Mouse (Mus musculus): ENCODE data around the gene Barhl2. TPM values are rescaled to one million over a fixed set of nuclear protein-coding genes. Genes with fewer than 3 reads are reported as not detected.

Barhl2 gene
- polyA plus RNA-seq, 1 experiment, result not detected

DNA sequence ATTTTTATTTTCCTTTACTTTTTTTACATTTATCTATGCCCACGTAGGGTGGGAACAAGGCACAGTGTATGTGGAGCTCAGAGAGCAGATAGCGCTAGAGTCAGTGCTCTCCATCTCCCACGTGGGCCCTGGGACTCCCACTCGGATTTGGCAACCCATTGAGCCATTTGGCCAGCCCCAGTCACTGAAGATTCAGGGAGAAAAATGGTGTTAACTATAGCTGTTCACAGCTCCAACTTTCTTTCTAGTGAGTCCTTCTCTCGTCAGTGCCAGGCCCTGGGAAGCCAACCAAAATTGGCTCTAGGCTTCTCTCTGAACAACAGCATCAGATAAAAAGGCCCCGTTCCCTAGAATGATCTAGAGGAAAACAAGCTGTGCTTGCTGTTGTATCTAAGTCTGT is 42.2 kb downstream of the Barhl2 start:
- TF ChIP-seq POLR2A (IDR thresholded peaks at IDR 0.05; ENCODE audit: low read depth, low read length) (no peak), CTCF (conservative IDR thresholded peaks at IDR 0.05; ENCODE audit: insufficient read depth, insufficient read length, low read depth, low read length) (no peak)
- no peak for DNase-seq
- no peaks in the 10 kb centered on the region for H3K36me3 ChIP-seq (ENCODE audit: control insufficient read depth, insufficient read depth, low read length)
- 80% methylated on average over 6 of the region's 6 CpGs for WGBS
- H3K27ac ChIP-seq (ENCODE audit: insufficient read depth, low read depth, low read length), result no peak overlapping the region
- 0 out of 2 replicates have a peak, but pooled peaks cover 4% of the 10 kb centered on the region for H3K4me1 ChIP-seq (ENCODE audit: control insufficient read depth, insufficient read depth, low read length)
- no peaks in the 10 kb centered on the region for H3K27me3 ChIP-seq (replicated peaks; ENCODE audit: control insufficient read depth, insufficient read depth, low read length)
- H3K4me3 ChIP-seq (ENCODE audit: insufficient read depth, low read depth, low read length), result no peak overlapping the region

DNA sequence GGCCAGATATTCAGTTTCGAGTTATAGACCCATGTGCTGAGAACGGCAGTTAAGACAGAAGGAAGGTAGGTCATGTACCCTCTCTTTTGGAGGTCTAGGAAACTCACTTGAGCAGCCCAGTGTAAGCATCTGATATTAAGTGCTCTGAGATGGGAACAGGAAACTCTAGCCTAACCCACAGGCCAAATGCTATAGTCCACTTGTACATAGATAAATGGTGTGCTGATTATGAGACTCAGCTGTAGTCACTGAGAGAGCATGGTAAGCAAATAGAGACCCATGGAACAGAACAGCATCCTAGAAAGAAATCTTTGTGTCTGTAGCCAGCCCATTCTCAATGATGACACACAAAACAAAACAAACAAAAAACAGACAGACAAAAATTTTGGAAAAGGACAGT is 55.2 kb downstream of the Barhl2 start:
- Histone ChIP-seq H3K27me3 (replicated peaks; ENCODE audit: control insufficient read depth, insufficient read depth, low read length) (no peaks in the 10 kb centered on the region; the same call in 1 of the 2 replicates), H3K4me3 (ENCODE audit: insufficient read depth, low read depth, low read length) (no peak overlapping the region), H3K36me3 (ENCODE audit: control insufficient read depth, insufficient read depth, low read length) (no peaks in the 10 kb centered on the region), H3K4me1 (ENCODE audit: control insufficient read depth, insufficient read depth, low read length) (no peaks in the 10 kb centered on the region), H3K27ac (ENCODE audit: insufficient read depth, low read depth, low read length) (no peak overlapping the region)
- no peak for DNase-seq
- WGBS, result 73% methylated on average over 2 of the region's 2 CpGs
- TF ChIP-seq CTCF (conservative IDR thresholded peaks at IDR 0.05; ENCODE audit: insufficient read depth, insufficient read length, low read depth, low read length) (no peak), POLR2A (IDR thresholded peaks at IDR 0.05; ENCODE audit: low read depth, low read length) (no peak)

Other genes with a start within 250 kb of the Barhl2 start
- gene Gm17304, start 150.9 kb upstream of the Barhl2 start, polyA plus RNA-seq (2012; rRNA removed), result not detected in 2 replicates
- 11.3 and 12.4 TPM in 2 replicates for gene Zfp644, start 239.1 kb upstream of the Barhl2 start, polyA plus RNA-seq (2012; rRNA removed)

Measured in kidney, adult 2 months (tissue).